29 mouse cellular contexts compared by ENCODE assay signal in genomic region chr16:31834662-31835318, GRCm38 (mm10). TPM values are rescaled to one million over a fixed set of nuclear protein-coding genes. Genes with fewer than 3 reads are reported as not detected.
DNase-seq lines count a peak whose midpoint lies in the region; ATAC-seq and TF ChIP-seq lines count a peak whose summit lies in the region.
"Had no signal": no experiment of that assay in that cellular context is flagged by ENCODE, and none has a peak within 500 bp of the region (broad histone marks: within the 10 kb centered on the region; RNA-seq: fewer than 3 reads in every experiment).

No protein-coding gene starts in this region.

- H3K4me3 ChIP-seq in forebrain, embryonic 12.5 days (replicated peaks) = no peak overlapping the region
- H3K4me3 ChIP-seq in forebrain, embryonic 10.5 days = no peak overlapping the region
- no peak overlapping the region for H3K4me3 ChIP-seq in heart, postnatal 0 days (ENCODE audit: low read depth, low read length)
- H3K4me3 ChIP-seq: forebrain, embryonic 13.5 days; limb, embryonic 15.5 days; liver, embryonic 15.5 days; lung, embryonic 15.5 days; megakaryocyte, embryonic 14.5 days; midbrain, embryonic 13.5 days had no signal

- H3K4me1 ChIP-seq in forebrain, embryonic 12.5 days = no peaks in the 10 kb centered on the region
- H3K4me1 ChIP-seq in forebrain, embryonic 10.5 days = peaks cover 9% of the 10 kb centered on the region; the same call in 1 of the 2 replicates
- peaks cover 5% of the 10 kb centered on the region; the same call in 1 of the 2 replicates for H3K4me1 ChIP-seq in heart, postnatal 0 days (ENCODE audit: control insufficient read depth, insufficient read depth)
- H3K4me1 ChIP-seq: limb, embryonic 15.5 days; liver, embryonic 15.5 days; lung, embryonic 15.5 days; midbrain, embryonic 13.5 days had no signal

- H3K27ac ChIP-seq in forebrain, embryonic 12.5 days = no peak overlapping the region
- H3K27ac ChIP-seq in forebrain, embryonic 10.5 days = no peak overlapping the region
- H3K27ac ChIP-seq in heart, postnatal 0 days (ENCODE audit: low read depth) = peak overlapping the region; percentile 72
- H3K27ac ChIP-seq: liver, embryonic 15.5 days; lung, embryonic 15.5 days; midbrain, embryonic 13.5 days had no signal

- no peak for DNase-seq in forebrain, embryonic 10.5 days (ENCODE audit: extremely low spot score, low spot score)
- no peak for DNase-seq in heart, postnatal 0 days (ENCODE audit: low spot score)
- no peak for DNase-seq in heart, postnatal 25 days (ENCODE audit: low spot score)
- peak; percentile 87 for DNase-seq in Muller cell, postnatal 12 days (ENCODE audit: inconsistent ontology term)
- DNase-seq in retina, embryonic 14.5 days (ENCODE audit: low spot score) = peak; percentile 72
- no peak for DNase-seq in testis, postnatal 10 days (ENCODE audit: low spot score)
- DNase-seq in cerebellum, postnatal 36 days = no peak
- DNase-seq: adrenal gland, adult 8-10 months; cerebellum, adult 8-10 months; left cerebral cortex, postnatal 4 days; right cerebral cortex, postnatal 25 days; spleen, adult 18-20 months; thymus, postnatal 14 days had no signal

- intact Hi-C loops in heart, postnatal 25 days (cut with DNase I) = no loop called here

- WGBS in forebrain, embryonic 12.5 days = 74% methylated on average over 2 of the region's 2 CpGs
- WGBS in forebrain, embryonic 10.5 days = 89% methylated on average over 2 of the region's 2 CpGs
- 66% methylated on average over 2 of the region's 2 CpGs for WGBS in heart, postnatal 0 days

- peak; percentile 49; the same call in 1 of the 2 replicates for ATAC-seq in forebrain, embryonic 12.5 days (ENCODE audit: low FRiP score)
- no peak for ATAC-seq in heart, postnatal 0 days (ENCODE audit: insufficient read depth, low read depth)
- ATAC-seq: forebrain, embryonic 13.5 days; intestine, postnatal 0 days; midbrain, embryonic 13.5 days had no signal

- H3K27me3 ChIP-seq in forebrain, embryonic 12.5 days = no peaks in the 10 kb centered on the region
- H3K27me3 ChIP-seq in forebrain, embryonic 10.5 days (ENCODE audit: poor library complexity, severe bottlenecking) = no peaks in the 10 kb centered on the region
- H3K27me3 ChIP-seq in heart, postnatal 0 days (ENCODE audit: control insufficient read depth, insufficient read depth, low read length) = no peaks in the 10 kb centered on the region
- H3K27me3 ChIP-seq: forebrain, embryonic 13.5 days; limb, embryonic 15.5 days; liver, embryonic 15.5 days; lung, embryonic 15.5 days; megakaryocyte, embryonic 14.5 days; midbrain, embryonic 13.5 days had no signal

- H3K9ac ChIP-seq in forebrain, embryonic 12.5 days = no peak overlapping the region
- H3K9ac ChIP-seq in heart, postnatal 0 days (replicated peaks; ENCODE audit: low read depth, low read length) = no peak overlapping the region
- H3K9ac ChIP-seq: forebrain, embryonic 13.5 days; limb, embryonic 15.5 days; liver, embryonic 15.5 days; lung, embryonic 15.5 days; midbrain, embryonic 13.5 days had no signal

- no peak overlapping the region for H3K4me2 ChIP-seq in forebrain, embryonic 12.5 days
- no peak overlapping the region for H3K4me2 ChIP-seq in heart, postnatal 0 days (ENCODE audit: low read depth, low read length)
- H3K4me2 ChIP-seq: forebrain, embryonic 13.5 days; limb, embryonic 15.5 days; liver, embryonic 15.5 days; lung, embryonic 15.5 days; midbrain, embryonic 13.5 days had no signal

- no peak for TF ChIP-seq EP300 in heart, postnatal 0 days (IDR thresholded peaks at IDR 0.05; ENCODE audit: low read depth)

- H3K36me3 ChIP-seq in forebrain, embryonic 12.5 days (replicated peaks) = peaks cover 9% of the 10 kb centered on the region; the same call in 1 of the 2 replicates
- H3K36me3 ChIP-seq in forebrain, embryonic 10.5 days (replicated peaks) = peaks cover 47% of the 10 kb centered on the region
- peaks cover 36% of the 10 kb centered on the region for H3K36me3 ChIP-seq in heart, postnatal 0 days (replicated peaks; ENCODE audit: control insufficient read depth, insufficient read depth, low read length)

- H3K9me3 ChIP-seq in forebrain, embryonic 12.5 days = no peaks in the 10 kb centered on the region
- H3K9me3 ChIP-seq in forebrain, embryonic 10.5 days = no peaks in the 10 kb centered on the region
- no peaks in the 10 kb centered on the region for H3K9me3 ChIP-seq in heart, postnatal 0 days (replicated peaks; ENCODE audit: control insufficient read depth, low read length)
- H3K9me3 ChIP-seq: forebrain, embryonic 13.5 days; G1E; limb, embryonic 15.5 days; liver, embryonic 15.5 days; lung, embryonic 15.5 days; megakaryocyte, embryonic 14.5 days; midbrain, embryonic 13.5 days had no signal

- TF ChIP-seq CTCF in heart, postnatal 0 days (IDR thresholded peaks at IDR 0.05; ENCODE audit: low read depth) = no peak

RNA-seq across cellular contexts. Expression of gene Meltf, which starts 43.8 kb away (rescaled TPM):
- 0.09 TPM in 2 replicates for polyA plus RNA-seq in forebrain, embryonic 12.5 days (2016; fragmentation: Nextera tagmentation; extraction: Ambion mirVana)
- 0.17 TPM in 1 of 2 replicates, not detected in the other for polyA plus RNA-seq in forebrain, embryonic 10.5 days (2016; fragmentation: Nextera tagmentation; extraction: Ambion mirVana)
- 0.04 TPM in 1 of 2 replicates, not detected in the other for total RNA-seq in heart, postnatal 0 days (2014; rRNA removed; ENCODE audit: low replicate concordance)
- not detected in 2 replicates for polyA plus RNA-seq in heart, postnatal 0 days (2015; fragmentation: Nextera tagmentation; extraction: Ambion mirVana)
- total RNA-seq in heart, postnatal 25 days (2021) = under 1 TPM in 1 of 2 experiments, not detected in 1; 0.10 TPM
- total RNA-seq: adrenal gland, adult 8-10 months; common myeloid progenitor, adult 5-6 weeks; monocyte, adult 5-6 weeks; neutrophil, adult 5-6 weeks had no signal
- polyA plus RNA-seq: embryonic facial prominence, embryonic 11.5 days; G1E; heart, embryonic 14.5 days; hindbrain, embryonic 11.5 days; kidney, embryonic 14.5 days had no signal

Comparison
In these comparisons a context has a peak if more than half of its experiments do, and no peak if none do; other contexts are left out.
1. DNase-seq: peak in Muller cell, postnatal 12 days (single experiment) and retina, embryonic 14.5 days (single experiment); none in forebrain, embryonic 10.5 days (single experiment), heart, postnatal 0 days (single experiment), heart, postnatal 25 days (single experiment), testis, postnatal 10 days (single experiment) and cerebellum, postnatal 36 days (0 of 2).